Mouse (Mus musculus): Measurements from ENCODE around the gene Trappc3l. TPM values are rescaled to one million over a fixed set of nuclear protein-coding genes. Genes with fewer than 3 reads are reported as not detected.

Trappc3l gene
- total and polyA plus RNA-seq, 2 experiments, result not detected

DNA sequence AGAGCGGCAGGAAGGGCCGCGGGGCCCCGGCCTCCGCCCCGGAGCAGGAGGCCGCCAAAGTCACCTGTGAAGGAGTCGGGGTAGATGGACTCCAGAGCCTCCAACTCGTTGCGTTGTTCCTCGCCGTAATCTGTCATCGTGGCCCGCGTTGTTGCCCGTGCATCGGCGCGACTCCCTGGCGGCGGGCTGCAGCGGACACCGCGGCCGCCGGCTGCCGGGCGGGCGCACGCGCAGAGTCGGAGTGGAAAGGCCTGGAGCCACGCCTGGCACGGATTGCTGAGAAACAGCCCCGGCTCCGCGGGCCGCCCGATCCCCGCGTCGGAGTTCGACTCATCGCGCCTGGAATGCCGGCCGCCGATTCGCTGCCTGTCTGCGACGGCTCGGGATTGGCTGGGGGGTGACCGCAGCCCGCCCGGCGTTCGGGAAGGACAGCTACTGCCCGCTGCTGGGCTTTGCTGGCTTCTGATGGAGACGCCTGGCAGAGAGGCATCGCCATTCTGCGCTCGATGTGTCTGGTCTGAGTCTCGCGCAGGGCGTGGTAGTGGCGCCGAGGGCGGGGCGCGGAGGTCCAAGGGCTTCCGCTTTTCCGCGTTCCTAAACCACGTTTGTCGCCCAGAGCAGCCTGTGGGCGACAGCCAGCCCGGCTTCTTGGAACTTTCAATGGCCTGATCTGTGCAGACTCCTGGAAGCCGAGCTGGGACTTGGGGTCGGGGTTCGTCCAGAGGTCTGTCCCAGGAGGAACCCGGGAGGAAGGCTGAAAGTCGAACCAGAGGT is 17.9 kb upstream of the Trappc3l start, which contains the start of gene Rwdd1:
Rwdd1 (minus strand) TSS at position 323 of the 774 bp plus-strand sequence.
- H3K4me1 ChIP-seq (ENCODE audit: control insufficient read depth, insufficient read depth, low read length), result peaks cover 10% of the 10 kb centered on the region
- WGBS, result under 1% methylated on average over 82 of the region's 82 CpGs
- H3K9ac ChIP-seq (ENCODE audit: low read depth, low read length), result peak within 1 kb of the TSS; percentile 86
- peak within 1 kb of the TSS; percentile 90 for H3K27ac ChIP-seq (replicated peaks; ENCODE audit: insufficient read depth, low read depth, low read length)
- H3K36me3 ChIP-seq (ENCODE audit: control insufficient read depth, insufficient read depth, low read length), result no peaks in the 10 kb centered on the region
- peak within 1 kb of the TSS; percentile 92 for H3K4me3 ChIP-seq (ENCODE audit: insufficient read depth, low read depth, low read length)
- peak; percentile 92 for DNase-seq (ENCODE audit: extremely low read depth, low read depth, low spot score)
- no peaks in the 10 kb centered on the region for H3K27me3 ChIP-seq (ENCODE audit: control insufficient read depth, insufficient read depth, low read length)
- peaks cover 6% of the 10 kb centered on the region; the same call in 1 of the 2 replicates for H3K79me2 ChIP-seq (ENCODE audit: control insufficient read depth, insufficient read depth, low read length)
- TF ChIP-seq CTCF (IDR thresholded peaks at IDR 0.05; ENCODE audit: low read depth, low read length), result no peak
- TF ChIP-seq POLR2A (IDR thresholded peaks at IDR 0.05; ENCODE audit: extremely low read depth, insufficient read depth, low read length), result peak; percentile 64; the same call in 1 of the 2 replicates

DNA sequence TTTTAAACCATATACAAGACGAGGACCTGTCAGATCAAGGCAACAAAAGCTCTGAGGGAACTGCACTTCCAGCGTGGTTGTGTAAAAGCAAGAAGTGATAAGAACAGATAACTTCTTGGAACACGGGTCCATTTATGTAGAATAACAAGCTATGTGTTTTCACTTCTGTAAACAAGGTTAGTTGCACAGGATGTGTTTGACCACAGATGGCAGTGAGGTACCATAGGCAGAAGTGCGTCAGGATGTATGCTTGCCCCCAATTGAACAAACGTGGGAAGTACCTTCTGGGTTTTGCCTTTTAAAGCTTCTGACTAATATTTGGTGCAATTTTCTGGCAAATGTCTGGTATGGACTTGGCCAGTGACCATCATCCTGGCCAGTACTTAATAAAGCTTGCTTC is 7.1 kb upstream of the Trappc3l start:
- H3K9ac ChIP-seq (ENCODE audit: low read depth, low read length), result no peak overlapping the region
- WGBS, result 61% methylated on average over 5 of the region's 5 CpGs
- no peak for DNase-seq (ENCODE audit: extremely low read depth, low read depth, low spot score)
- H3K27ac ChIP-seq (replicated peaks; ENCODE audit: insufficient read depth, low read depth, low read length), result no peak overlapping the region
- no peak overlapping the region for H3K4me3 ChIP-seq (ENCODE audit: insufficient read depth, low read depth, low read length)
- no peak for TF ChIP-seq POLR2A (IDR thresholded peaks at IDR 0.05; ENCODE audit: extremely low read depth, insufficient read depth, low read length)
- no peak for TF ChIP-seq CTCF (IDR thresholded peaks at IDR 0.05; ENCODE audit: low read depth, low read length)
- H3K79me2 ChIP-seq (ENCODE audit: control insufficient read depth, insufficient read depth, low read length), result no peaks in the 10 kb centered on the region
- no peaks in the 10 kb centered on the region for H3K4me1 ChIP-seq (ENCODE audit: control insufficient read depth, insufficient read depth, low read length)
- H3K36me3 ChIP-seq (ENCODE audit: control insufficient read depth, insufficient read depth, low read length), result no peaks in the 10 kb centered on the region
- H3K27me3 ChIP-seq (ENCODE audit: control insufficient read depth, insufficient read depth, low read length), result no peaks in the 10 kb centered on the region

- 19% methylated on average over 22 of the region's 22 CpGs for WGBS
- H3K4me3 ChIP-seq (ENCODE audit: insufficient read depth, low read depth, low read length), result no peak overlapping the region
- peak; percentile 40 for DNase-seq (ENCODE audit: extremely low read depth, low read depth, low spot score)
Observed at GRCm38 (mm10) chr10:34033630-34034305, 3.6 kb upstream of the Trappc3l start.

DNA sequence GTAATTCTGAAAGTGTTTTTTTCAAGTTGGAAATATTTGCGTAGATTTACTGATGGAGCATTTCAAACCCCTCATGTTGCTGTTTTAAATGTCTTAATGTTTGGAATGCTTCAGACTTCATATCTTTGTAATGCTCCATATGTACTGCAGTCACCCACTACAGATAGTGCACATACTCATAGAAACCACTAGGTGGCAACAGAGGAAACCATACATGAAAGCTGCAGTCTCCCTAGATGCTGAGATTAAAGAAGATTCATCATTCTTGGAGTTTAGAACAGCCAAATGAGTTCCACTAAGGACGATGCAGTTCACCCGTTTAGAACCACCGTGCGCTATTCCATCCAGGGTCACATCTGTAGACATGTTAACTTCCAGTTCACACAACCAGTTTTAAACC is 810 bp upstream of the Trappc3l start:
- WGBS, result 13% methylated on average over 5 of the region's 5 CpGs
- no peaks in the 10 kb centered on the region for H3K36me3 ChIP-seq (ENCODE audit: control insufficient read depth, insufficient read depth, low read length)
- no peaks in the 10 kb centered on the region for H3K4me1 ChIP-seq (ENCODE audit: control insufficient read depth, insufficient read depth, low read length)
- no peak overlapping the region for H3K4me3 ChIP-seq (ENCODE audit: insufficient read depth, low read depth, low read length)
- no peak overlapping the region for H3K9ac ChIP-seq (ENCODE audit: low read depth, low read length)
- H3K27me3 ChIP-seq (ENCODE audit: control insufficient read depth, insufficient read depth, low read length), result no peaks in the 10 kb centered on the region
- DNase-seq (ENCODE audit: extremely low read depth, low read depth, low spot score), result peak; percentile 47
- TF ChIP-seq CTCF (IDR thresholded peaks at IDR 0.05; ENCODE audit: low read depth, low read length) (peak; percentile 40; the same call in 1 of the 2 replicates), POLR2A (IDR thresholded peaks at IDR 0.05; ENCODE audit: extremely low read depth, insufficient read depth, low read length) (no peak)
- no peak overlapping the region for H3K27ac ChIP-seq (replicated peaks; ENCODE audit: insufficient read depth, low read depth, low read length)
- H3K79me2 ChIP-seq (ENCODE audit: control insufficient read depth, insufficient read depth, low read length), result no peaks in the 10 kb centered on the region

More at GRCm38 (mm10) chr10:34033630-34034305, 3.6 kb upstream of the Trappc3l start:
- H3K79me2 ChIP-seq (ENCODE audit: control insufficient read depth, insufficient read depth, low read length), result no peaks in the 10 kb centered on the region
- H3K27ac ChIP-seq (replicated peaks; ENCODE audit: insufficient read depth, low read depth, low read length), result no peak overlapping the region
- no peaks in the 10 kb centered on the region for H3K27me3 ChIP-seq (ENCODE audit: control insufficient read depth, insufficient read depth, low read length)
- no peaks in the 10 kb centered on the region for H3K4me1 ChIP-seq (ENCODE audit: control insufficient read depth, insufficient read depth, low read length)
- H3K9ac ChIP-seq (ENCODE audit: low read depth, low read length), result no peak overlapping the region
- no peaks in the 10 kb centered on the region for H3K36me3 ChIP-seq (ENCODE audit: control insufficient read depth, insufficient read depth, low read length)
- no peak for TF ChIP-seq POLR2A (IDR thresholded peaks at IDR 0.05; ENCODE audit: extremely low read depth, insufficient read depth, low read length)
- peak; percentile 84 for TF ChIP-seq CTCF (IDR thresholded peaks at IDR 0.05; ENCODE audit: low read depth, low read length)

- Histone ChIP-seq H3K27me3 (ENCODE audit: control insufficient read depth, insufficient read depth, low read length) (no peaks in the 10 kb centered on the region), H3K79me2 (ENCODE audit: control insufficient read depth, insufficient read depth, low read length) (no peaks in the 10 kb centered on the region), H3K9ac (ENCODE audit: low read depth, low read length) (no peak within 1 kb of the TSS), H3K27ac (replicated peaks; ENCODE audit: insufficient read depth, low read depth, low read length) (no peak within 1 kb of the TSS), H3K4me1 (ENCODE audit: control insufficient read depth, insufficient read depth, low read length) (no peaks in the 10 kb centered on the region), H3K36me3 (ENCODE audit: control insufficient read depth, insufficient read depth, low read length) (no peaks in the 10 kb centered on the region), H3K4me3 (ENCODE audit: insufficient read depth, low read depth, low read length) (no peak within 1 kb of the TSS)
- no peak for TF ChIP-seq POLR2A (IDR thresholded peaks at IDR 0.05; ENCODE audit: extremely low read depth, insufficient read depth, low read length)
- TF ChIP-seq CTCF (IDR thresholded peaks at IDR 0.05; ENCODE audit: low read depth, low read length), result no peak
- WGBS, result 79% methylated on average over 5 of the region's 5 CpGs
- DNase-seq (ENCODE audit: extremely low read depth, low read depth, low spot score), result no peak
Observed at GRCm38 (mm10) chr10:34044210-34044609, 6.8 kb downstream of the Trappc3l start, which contains the start of gene Calhm4. TSS of gene Calhm4 (minus strand) at chr10:34044310.
